In genomic region chr9:42182400-42182799, GRCm38 (mm10) we compare ENCODE assay signal across 1 mouse cellular context.
TF ChIP-seq lines count a peak whose summit lies in the region.

No protein-coding gene starts in this region.

TF ChIP-seq in CH12.LX, 34 proteins besides CTCF, POLR2A, EP300 and RAD21 (continued from another document):
- TF ChIP-seq MAFK (IDR thresholded peaks at IDR 0.05; ENCODE audit: insufficient replicate concordance, low read length) (no peak), USF2 (conservative IDR thresholded peaks at IDR 0.05; ENCODE audit: low read depth, low read length) (no peak), SMC3 (IDR thresholded peaks at IDR 0.05; ENCODE audit: low read depth, low read length) (no peak), BHLHE40 (IDR thresholded peaks at IDR 0.05; ENCODE audit: low read depth, low read length) (no peak), HCFC1 (IDR thresholded peaks at IDR 0.05; ENCODE audit: low read depth, low read length) (no peak), TCF12 (IDR thresholded peaks at IDR 0.05; ENCODE audit: low read depth, low read length) (no peak), MYC (IDR thresholded peaks at IDR 0.05; ENCODE audit: low read depth, low read length) (no peak), RCOR1 (conservative IDR thresholded peaks at IDR 0.05; ENCODE audit: low read depth, low read length) (no peak), UBTF (IDR thresholded peaks at IDR 0.05; ENCODE audit: low read depth, low read length) (no peak), CHD1 (IDR thresholded peaks at IDR 0.05; ENCODE audit: low read depth, low read length) (no peak)
TF ChIP-seq in CH12.LX: peak in this region for 0.
